Mouse (Mus musculus): ENCODE measurements at regions not wholly inside any gene's neighbourhood (a gene's known extent, or its start where the extent isn't known, plus 50 kb on each side); places are given as distances from the start of the nearest gene placed in this dataset.

GRCm38 (mm10) chr7:40683641-40684040, 214.5 kb upstream of the Vstm2b start:
- no peaks in the 10 kb centered on the region for H3K27me3 ChIP-seq (ENCODE audit: insufficient read depth, low read length)
- H3K9me3 ChIP-seq (ENCODE audit: low read length), result no peaks in the 10 kb centered on the region; the same call in 1 of the 2 replicates
- no peak for TF ChIP-seq NANOG (IDR thresholded peaks at IDR 0.05; ENCODE audit: borderline replicate concordance, low read length)
- no peak overlapping the region for H3K4me3 ChIP-seq (replicated peaks; ENCODE audit: low read length)
- no peaks in the 10 kb centered on the region for H3K36me3 ChIP-seq (ENCODE audit: insufficient read depth, low read length)
- no peaks in the 10 kb centered on the region for H3K4me1 ChIP-seq (replicated peaks; ENCODE audit: low read depth, low read length)

- no peaks in the 10 kb centered on the region; the same call in 1 of the 2 replicates for H3K9me3 ChIP-seq (ENCODE audit: low read length)
- no peak overlapping the region for H3K4me3 ChIP-seq (replicated peaks; ENCODE audit: low read length)
- no peaks in the 10 kb centered on the region for H3K27me3 ChIP-seq (ENCODE audit: insufficient read depth, low read length)
- H3K4me1 ChIP-seq (replicated peaks; ENCODE audit: low read depth, low read length), result no peaks in the 10 kb centered on the region
- TF ChIP-seq POU5F1 (IDR thresholded peaks at IDR 0.05; ENCODE audit: borderline replicate concordance, low read length) (no peak), CTCF (conservative IDR thresholded peaks at IDR 0.05; ENCODE audit: low read length) (peak; percentile 55), NANOG (IDR thresholded peaks at IDR 0.05; ENCODE audit: borderline replicate concordance, low read length) (no peak)
- H3K36me3 ChIP-seq (ENCODE audit: insufficient read depth, low read length), result no peaks in the 10 kb centered on the region
These were observed 211.1 kb upstream of the Vstm2b start for GRCm38 (mm10) chr7:40687005-40687404.

DNA sequence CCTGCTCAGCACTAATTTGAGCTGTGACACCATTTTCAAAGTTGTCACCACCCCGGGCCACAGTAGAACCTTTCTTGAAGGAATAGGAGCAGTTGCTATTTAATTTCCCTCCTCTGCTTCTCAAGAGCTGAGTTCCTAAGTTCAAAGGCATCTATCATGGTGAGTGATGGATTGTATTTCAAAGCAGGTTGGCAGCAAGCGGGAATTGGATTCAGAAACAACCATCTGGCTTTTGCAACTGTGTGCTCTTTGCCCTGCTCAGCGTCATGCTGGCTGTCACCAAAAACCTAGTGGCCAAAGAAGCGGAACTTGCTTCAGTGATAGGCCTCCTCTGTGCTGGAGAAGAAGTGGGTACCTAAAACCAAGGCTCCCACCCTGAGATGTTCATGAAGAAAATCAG, 209.6 kb upstream of the Vstm2b start:
- no peak overlapping the region for H3K4me3 ChIP-seq (replicated peaks; ENCODE audit: low read length)
- H3K27me3 ChIP-seq (ENCODE audit: insufficient read depth, low read length), result no peaks in the 10 kb centered on the region
- H3K4me1 ChIP-seq (replicated peaks; ENCODE audit: low read depth, low read length), result no peaks in the 10 kb centered on the region
- no peaks in the 10 kb centered on the region for H3K36me3 ChIP-seq (ENCODE audit: insufficient read depth, low read length)
- H3K9me3 ChIP-seq (ENCODE audit: low read length), result no peaks in the 10 kb centered on the region; the same call in 1 of the 2 replicates
- no peak for TF ChIP-seq CTCF (conservative IDR thresholded peaks at IDR 0.05; ENCODE audit: low read length)

- Histone ChIP-seq H3K4me3 (replicated peaks; ENCODE audit: low read length) (no peak overlapping the region), H3K9me3 (ENCODE audit: low read length) (no peaks in the 10 kb centered on the region), H3K36me3 (ENCODE audit: insufficient read depth, low read length) (no peaks in the 10 kb centered on the region), H3K27me3 (ENCODE audit: insufficient read depth, low read length) (no peaks in the 10 kb centered on the region), H3K4me1 (replicated peaks; ENCODE audit: low read depth, low read length) (no peaks in the 10 kb centered on the region)
- TF ChIP-seq POU5F1 (IDR thresholded peaks at IDR 0.05; ENCODE audit: borderline replicate concordance, low read length) (no peak), CTCF (conservative IDR thresholded peaks at IDR 0.05; ENCODE audit: low read length) (no peak), NANOG (IDR thresholded peaks at IDR 0.05; ENCODE audit: borderline replicate concordance, low read length) (no peak)
These were observed 204.4 kb upstream of the Vstm2b start for GRCm38 (mm10) chr7:40693755-40694154.

GRCm38 (mm10) chr7:40697551-40697950, 200.6 kb upstream of the Vstm2b start:
- Histone ChIP-seq H3K9me3 (ENCODE audit: low read length) (no peaks in the 10 kb centered on the region), H3K36me3 (ENCODE audit: insufficient read depth, low read length) (no peaks in the 10 kb centered on the region), H3K4me1 (replicated peaks; ENCODE audit: low read depth, low read length) (no peaks in the 10 kb centered on the region), H3K4me3 (replicated peaks; ENCODE audit: low read length) (no peak overlapping the region), H3K27me3 (ENCODE audit: insufficient read depth, low read length) (no peaks in the 10 kb centered on the region)
- no peak for TF ChIP-seq POU5F1 (IDR thresholded peaks at IDR 0.05; ENCODE audit: borderline replicate concordance, low read length)
- TF ChIP-seq NANOG (IDR thresholded peaks at IDR 0.05; ENCODE audit: borderline replicate concordance, low read length), result no peak
- no peak for TF ChIP-seq CTCF (conservative IDR thresholded peaks at IDR 0.05; ENCODE audit: low read length)

- TF ChIP-seq CTCF (conservative IDR thresholded peaks at IDR 0.05; ENCODE audit: low read length) (no peak), POU5F1 (IDR thresholded peaks at IDR 0.05; ENCODE audit: borderline replicate concordance, low read length) (no peak), NANOG (IDR thresholded peaks at IDR 0.05; ENCODE audit: borderline replicate concordance, low read length) (no peak)
- H3K4me3 ChIP-seq (replicated peaks; ENCODE audit: low read length), result no peak overlapping the region
- H3K27me3 ChIP-seq (ENCODE audit: insufficient read depth, low read length), result no peaks in the 10 kb centered on the region
- H3K9me3 ChIP-seq (ENCODE audit: low read length), result no peaks in the 10 kb centered on the region
- no peaks in the 10 kb centered on the region for H3K4me1 ChIP-seq (replicated peaks; ENCODE audit: low read depth, low read length)
- no peaks in the 10 kb centered on the region for H3K36me3 ChIP-seq (ENCODE audit: insufficient read depth, low read length)
These were observed 199.8 kb upstream of the Vstm2b start for GRCm38 (mm10) chr7:40698309-40698708.

- H3K27me3 ChIP-seq (ENCODE audit: insufficient read depth, low read length), result no peaks in the 10 kb centered on the region
- H3K4me1 ChIP-seq (replicated peaks; ENCODE audit: low read depth, low read length), result no peaks in the 10 kb centered on the region
- H3K4me3 ChIP-seq (replicated peaks; ENCODE audit: low read length), result no peak overlapping the region
- no peaks in the 10 kb centered on the region for H3K36me3 ChIP-seq (ENCODE audit: insufficient read depth, low read length)
- H3K9me3 ChIP-seq (ENCODE audit: low read length), result no peaks in the 10 kb centered on the region
- no peak for TF ChIP-seq NANOG (IDR thresholded peaks at IDR 0.05; ENCODE audit: borderline replicate concordance, low read length)
- no peak for TF ChIP-seq CTCF (conservative IDR thresholded peaks at IDR 0.05; ENCODE audit: low read length)
- TF ChIP-seq POU5F1 (IDR thresholded peaks at IDR 0.05; ENCODE audit: borderline replicate concordance, low read length), result no peak
These were observed 198.5 kb upstream of the Vstm2b start for GRCm38 (mm10) chr7:40699633-40700032.

DNA sequence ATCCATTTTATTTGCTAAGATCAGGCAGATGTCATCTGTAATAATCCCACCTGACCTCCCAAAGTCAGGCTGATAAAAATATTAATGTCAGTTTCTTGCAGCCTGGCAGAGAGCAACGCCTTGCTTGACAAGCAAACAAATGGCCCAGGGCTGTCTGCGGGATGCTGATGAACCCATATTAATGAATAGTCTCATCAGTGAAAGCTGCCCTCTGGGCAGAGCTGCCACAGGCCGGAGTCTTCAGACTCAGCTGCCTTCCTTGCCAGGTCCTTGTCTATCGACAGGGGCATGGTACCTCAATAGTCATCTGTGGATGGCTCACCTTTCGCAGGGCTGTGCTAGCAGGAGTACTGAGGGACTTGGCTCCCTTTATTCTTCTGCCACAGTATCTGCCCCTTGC, 197.5 kb upstream of the Vstm2b start:
- Histone ChIP-seq H3K4me1 (replicated peaks; ENCODE audit: low read depth, low read length) (no peaks in the 10 kb centered on the region), H3K27me3 (ENCODE audit: insufficient read depth, low read length) (no peaks in the 10 kb centered on the region), H3K36me3 (ENCODE audit: insufficient read depth, low read length) (no peaks in the 10 kb centered on the region)

GRCm38 (mm10) chr7:40702191-40703045, 195.7 kb upstream of the Vstm2b start:
- Histone ChIP-seq H3K4me1 (replicated peaks; ENCODE audit: low read depth, low read length) (no peaks in the 10 kb centered on the region), H3K4me3 (replicated peaks; ENCODE audit: low read length) (no peak overlapping the region), H3K36me3 (ENCODE audit: insufficient read depth, low read length) (no peaks in the 10 kb centered on the region), H3K27me3 (ENCODE audit: insufficient read depth, low read length) (no peaks in the 10 kb centered on the region), H3K9me3 (ENCODE audit: low read length) (peaks cover 4% of the 10 kb centered on the region; the same call in 1 of the 2 replicates)
- TF ChIP-seq CTCF (conservative IDR thresholded peaks at IDR 0.05; ENCODE audit: low read length) (no peak), POU5F1 (IDR thresholded peaks at IDR 0.05; ENCODE audit: borderline replicate concordance, low read length) (no peak), NANOG (IDR thresholded peaks at IDR 0.05; ENCODE audit: borderline replicate concordance, low read length) (no peak)

More for the DNA sequence above, 197.5 kb upstream of the Vstm2b start:
- TF ChIP-seq POU5F1 (IDR thresholded peaks at IDR 0.05; ENCODE audit: borderline replicate concordance, low read length), result no peak
- no peak for TF ChIP-seq CTCF (conservative IDR thresholded peaks at IDR 0.05; ENCODE audit: low read length)
- TF ChIP-seq NANOG (IDR thresholded peaks at IDR 0.05; ENCODE audit: borderline replicate concordance, low read length), result no peak
- Histone ChIP-seq H3K9me3 (ENCODE audit: low read length) (peaks cover 4% of the 10 kb centered on the region; the same call in 1 of the 2 replicates), H3K4me3 (replicated peaks; ENCODE audit: low read length) (no peak overlapping the region)

Data from E14TG2a.4 (cell line).